Mouse (Mus musculus) spleen, postnatal 36 days (tissue): ENCODE measurements around the gene Lars2.
A peak's percentile ranks its signal among the peaks of the same experiment; 100 is the strongest.

Experiments
- DNase-seq, 2 experiments: peaks; one replicate each; pipeline ENCODE4 v3.0.0; 2022; ENCODE audit warnings: low spot score in 2 of 2, mixed read lengths in 1 of 2

Lars2 gene

DNA sequence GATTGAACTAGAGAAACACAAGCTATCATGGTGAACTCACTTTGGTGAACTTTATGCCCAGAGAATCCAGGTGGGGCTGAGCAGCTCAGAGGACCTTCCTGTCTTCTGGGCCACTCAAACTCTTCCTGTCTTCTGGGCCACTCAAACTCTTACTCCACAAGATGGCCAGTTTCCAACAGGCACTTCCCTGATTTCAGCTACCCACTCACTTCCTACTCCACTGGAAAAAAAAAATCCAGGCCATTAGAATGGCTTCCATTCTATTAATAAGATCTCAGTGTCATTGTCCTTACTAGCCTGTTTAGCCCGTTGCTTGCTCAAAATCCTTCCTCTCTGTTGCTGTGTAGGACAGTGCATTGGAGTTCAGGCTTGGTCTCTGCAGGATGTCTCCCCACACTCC, 108.8 kb downstream of the Lars2 start:
- DNase-seq = no peak

DNA sequence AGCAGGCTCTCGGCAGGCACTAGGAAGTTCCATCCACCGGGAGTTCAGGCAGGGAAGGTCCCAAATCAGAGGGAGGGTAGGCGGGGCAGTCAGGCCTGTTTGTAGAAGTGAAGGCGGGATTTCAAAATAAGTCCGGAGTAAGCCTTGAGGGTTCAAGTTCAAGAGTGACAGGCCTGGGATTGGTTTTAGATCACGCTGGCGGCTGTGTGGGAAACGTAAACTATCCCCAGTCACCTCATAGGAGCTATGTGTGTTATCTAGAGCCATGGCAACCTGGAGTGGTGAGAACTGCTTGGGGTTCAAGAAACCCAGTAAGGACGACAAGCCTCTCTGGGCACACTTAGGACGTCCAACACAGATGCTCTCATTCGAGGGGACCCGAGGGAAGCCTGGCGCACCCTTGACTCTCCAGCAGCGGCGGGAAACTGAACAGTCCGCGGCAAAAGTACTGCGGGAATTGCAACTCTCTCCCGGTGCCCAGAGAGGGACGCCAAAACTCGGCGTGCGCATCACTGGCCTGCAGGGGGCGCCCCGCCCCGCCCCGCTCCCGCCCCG, 111.4 kb downstream of the Lars2 start:
- DNase-seq = peak in 1 of 2 experiments; percentile 48

DNA sequence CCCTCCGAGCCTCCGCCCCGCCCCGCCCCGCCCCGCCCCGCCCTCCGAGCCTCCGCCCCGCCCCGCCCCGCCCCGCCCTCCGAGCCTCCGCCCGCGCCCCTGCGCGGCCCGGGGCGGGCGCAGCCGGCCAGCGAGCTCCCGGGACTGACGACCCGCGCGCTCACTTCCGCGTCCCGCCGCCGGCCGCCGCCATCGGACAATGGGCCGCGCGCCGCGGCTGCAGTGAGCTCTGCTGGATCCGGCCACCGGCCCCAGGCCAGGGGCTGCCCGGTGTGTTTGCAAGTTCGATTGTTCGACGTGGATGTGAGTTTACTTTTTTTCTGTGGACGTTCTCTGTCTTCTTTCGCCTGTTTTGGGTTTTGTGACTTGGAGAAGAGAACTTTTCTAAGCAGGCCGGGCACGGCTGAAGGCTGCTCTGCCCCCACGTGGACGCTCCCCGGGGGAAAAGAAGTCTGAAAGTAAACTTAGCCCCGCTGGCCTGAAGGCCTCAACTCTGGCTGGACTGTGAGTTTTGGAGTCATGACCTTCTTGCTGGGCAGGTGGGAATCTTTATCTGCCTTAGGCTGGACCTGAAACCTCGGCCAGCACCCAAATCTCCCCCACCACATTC, 112.0 kb downstream of the Lars2 start, which contains the start of gene Limd1:
Limd1 (plus strand) TSS at position 121 of the 610 bp plus-strand sequence.
- DNase-seq = peak; percentile 68 to 75

DNA sequence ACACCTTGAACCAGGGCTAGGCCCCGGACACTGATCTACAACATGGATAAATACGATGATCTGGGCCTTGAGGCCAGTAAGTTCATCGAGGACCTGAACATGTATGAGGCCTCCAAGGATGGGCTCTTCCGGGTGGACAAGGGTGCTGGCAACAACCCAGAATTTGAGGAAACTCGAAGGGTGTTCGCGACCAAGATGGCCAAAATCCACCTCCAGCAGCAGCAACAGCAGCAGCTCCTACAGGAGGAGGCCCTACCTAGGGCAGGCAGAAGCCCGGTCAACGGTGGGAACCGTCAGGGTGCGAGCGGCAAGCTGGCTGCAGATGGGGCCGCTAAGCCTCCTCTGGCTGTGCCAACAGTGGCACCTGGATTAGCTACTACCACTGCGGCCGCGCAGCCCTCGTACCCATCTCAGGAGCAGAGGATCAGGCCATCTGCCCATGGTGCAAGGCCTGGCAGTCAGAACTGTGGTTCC, 112.5 kb downstream of the Lars2 start:
- peak in 1 of 2 experiments; percentile 20 for DNase-seq

DNA sequence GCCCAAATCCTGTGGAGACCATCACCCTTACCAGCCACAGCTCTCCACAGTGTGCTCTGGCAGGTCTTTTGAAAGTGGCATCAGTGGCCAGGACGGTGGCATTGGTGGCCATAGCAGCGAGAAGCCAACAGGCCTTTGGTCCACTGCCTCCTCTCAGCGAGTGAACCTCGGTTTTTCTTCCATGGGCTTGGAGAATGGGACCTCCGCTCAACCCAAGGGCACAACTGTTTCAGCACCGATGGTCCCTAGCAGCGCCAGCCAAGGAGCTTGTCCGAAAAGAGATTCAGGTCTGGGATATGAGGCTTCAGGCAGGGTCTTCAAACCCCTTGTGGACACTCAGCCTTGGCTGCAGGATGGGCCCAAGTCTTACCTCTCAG, 113.1 kb downstream of the Lars2 start:
- no peak for DNase-seq

DNA sequence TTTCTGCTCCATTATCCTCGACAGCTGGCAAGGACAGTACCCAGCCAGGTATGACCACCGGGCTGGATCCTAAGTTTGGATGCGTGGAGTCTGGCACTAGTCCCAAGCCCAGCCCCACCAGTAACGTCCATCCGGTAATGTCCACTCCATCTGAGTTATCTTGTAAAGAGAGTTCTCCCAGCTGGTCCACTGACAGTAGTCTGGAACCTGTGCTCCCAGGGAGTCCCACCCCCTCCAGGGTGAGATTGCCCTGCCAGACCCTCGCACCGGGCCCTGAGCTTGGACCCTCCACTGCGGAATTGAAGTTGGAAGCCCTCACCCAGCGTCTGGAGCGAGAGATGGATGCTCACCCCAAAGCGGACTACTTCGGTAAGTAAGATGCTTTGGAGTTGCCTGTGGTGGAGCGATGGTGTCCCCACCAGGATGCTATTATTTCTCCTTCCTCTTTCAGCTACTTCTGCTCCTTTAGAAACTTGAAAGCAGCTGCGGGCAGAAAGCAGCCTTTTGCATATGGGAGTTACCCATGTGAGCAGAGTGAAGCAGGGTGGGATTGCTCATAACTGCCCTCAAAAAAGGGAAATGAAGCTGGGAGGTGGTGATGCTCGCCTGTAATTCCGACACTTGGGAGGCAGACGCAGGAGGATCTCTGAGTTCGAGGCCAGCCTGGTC, 113.7 kb downstream of the Lars2 start:
- peak; percentile 84 to 86 for DNase-seq

DNA sequence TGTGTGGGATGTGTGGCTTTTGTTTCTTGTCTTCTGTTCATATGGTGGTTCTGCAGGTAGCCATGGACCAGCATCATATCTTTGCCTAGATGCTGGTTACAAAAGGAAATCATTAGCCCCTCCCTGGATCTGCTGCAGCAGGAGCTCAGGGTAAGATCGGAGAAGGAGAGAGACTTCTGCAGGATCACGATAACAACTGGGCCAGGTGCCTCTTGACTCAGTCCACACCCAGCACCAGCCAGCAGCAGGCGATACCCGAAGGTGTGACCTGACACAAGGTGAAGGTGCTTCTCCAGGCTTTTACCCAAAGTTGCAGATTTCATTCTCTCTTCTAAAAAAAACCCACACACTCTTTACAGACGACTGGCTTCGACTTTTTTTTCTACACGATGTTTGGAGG, 114.4 kb downstream of the Lars2 start:
- DNase-seq = peak; percentile 50 to 72

DNA sequence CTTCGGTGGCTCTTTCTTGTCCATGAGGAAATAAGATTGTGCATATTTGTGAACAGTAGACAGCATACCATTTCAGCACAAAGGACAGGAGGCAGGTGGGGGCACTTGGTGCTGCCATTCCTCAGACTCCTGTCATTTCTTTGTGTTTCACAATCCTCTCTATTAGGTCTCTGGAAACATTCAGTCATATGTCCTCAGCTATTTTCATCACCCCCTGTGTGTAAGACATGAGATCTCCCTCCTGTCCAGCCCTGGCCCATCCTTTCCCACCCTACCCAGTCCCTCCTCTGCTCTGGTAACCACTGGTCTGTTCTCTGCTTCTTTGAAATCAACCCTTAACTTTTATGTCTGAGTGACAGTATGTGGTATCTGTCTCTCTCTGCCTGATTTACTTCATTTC, 116.9 kb downstream of the Lars2 start:
- no peak for DNase-seq

DNA sequence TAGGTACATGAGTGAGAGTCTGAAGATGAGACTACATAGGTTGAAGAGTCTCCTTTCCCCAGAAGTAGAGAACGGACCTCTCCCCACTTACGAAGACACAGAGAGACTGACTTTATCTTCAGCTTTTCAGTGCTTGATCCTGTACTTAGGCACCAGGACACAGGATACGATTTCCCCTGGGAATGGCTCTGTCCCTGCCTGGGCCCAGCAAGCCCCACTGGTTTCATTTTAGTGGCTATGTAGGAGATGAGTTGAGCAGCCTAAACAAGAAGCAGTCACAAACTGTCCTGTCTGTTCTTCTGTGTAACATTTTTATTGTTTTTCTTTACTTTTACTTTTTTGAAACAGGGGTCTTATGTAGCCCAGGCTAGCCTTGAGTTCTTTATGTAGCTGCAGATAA, 118.1 kb downstream of the Lars2 start:
- no peak for DNase-seq

DNA sequence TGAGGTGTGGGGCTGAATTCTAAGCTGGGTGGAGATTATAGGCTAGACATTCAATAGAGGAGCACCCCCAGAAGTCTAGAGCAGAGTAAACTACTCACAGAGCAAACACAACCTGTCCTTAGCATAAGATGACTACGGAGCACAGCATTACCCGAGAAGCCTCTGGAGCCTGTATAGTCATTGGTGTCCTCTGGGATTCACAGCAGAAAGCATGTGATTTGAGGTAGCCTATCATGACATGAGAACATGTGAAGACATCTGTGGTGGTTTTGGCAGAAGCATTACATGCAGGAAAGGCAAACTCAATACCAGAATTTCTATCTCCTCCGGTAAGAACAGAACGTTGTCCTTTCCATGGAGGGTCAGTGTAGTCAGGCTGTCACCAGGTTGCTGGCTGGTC, 118.8 kb downstream of the Lars2 start:
- no peak for DNase-seq

DNA sequence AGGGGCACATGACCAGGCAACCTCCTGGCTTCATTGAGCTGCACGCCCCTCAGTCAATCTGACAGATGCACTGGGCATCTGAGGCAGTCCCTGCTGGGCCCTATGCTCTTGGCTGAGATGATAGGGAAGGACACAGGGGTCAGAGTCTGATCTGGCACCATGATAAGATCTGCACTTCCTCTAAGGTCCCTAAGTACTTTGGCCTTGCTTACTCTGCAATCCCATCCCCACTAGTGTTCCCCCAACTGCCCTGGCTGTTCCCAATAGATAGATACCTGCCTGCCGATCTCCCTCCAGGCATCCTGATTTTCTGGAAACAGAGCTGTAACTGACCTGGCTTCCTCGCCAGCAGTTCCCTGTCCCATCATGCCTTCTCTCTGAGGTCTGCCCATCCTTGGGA, 119.9 kb downstream of the Lars2 start:
- DNase-seq = no peak

DNA sequence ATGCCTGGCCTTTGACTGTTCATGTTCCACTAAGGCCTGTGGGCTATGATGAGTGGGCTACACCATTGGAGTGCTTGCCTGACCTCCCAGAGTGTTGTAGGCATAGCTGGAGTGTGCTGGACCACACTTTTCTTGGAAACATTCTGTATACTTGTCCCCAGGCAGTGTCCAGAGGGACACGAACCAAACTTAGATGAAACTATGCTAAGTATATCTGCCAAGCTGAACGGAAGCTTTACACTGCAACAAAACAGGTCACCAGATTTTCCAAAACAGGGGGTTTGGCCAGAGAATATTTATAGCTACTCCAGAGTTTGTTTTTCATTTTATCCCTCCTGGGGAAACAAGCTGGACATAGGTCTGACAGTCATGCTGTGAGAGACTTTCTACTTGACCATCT, 122.3 kb downstream of the Lars2 start:
- DNase-seq = no peak

DNA sequence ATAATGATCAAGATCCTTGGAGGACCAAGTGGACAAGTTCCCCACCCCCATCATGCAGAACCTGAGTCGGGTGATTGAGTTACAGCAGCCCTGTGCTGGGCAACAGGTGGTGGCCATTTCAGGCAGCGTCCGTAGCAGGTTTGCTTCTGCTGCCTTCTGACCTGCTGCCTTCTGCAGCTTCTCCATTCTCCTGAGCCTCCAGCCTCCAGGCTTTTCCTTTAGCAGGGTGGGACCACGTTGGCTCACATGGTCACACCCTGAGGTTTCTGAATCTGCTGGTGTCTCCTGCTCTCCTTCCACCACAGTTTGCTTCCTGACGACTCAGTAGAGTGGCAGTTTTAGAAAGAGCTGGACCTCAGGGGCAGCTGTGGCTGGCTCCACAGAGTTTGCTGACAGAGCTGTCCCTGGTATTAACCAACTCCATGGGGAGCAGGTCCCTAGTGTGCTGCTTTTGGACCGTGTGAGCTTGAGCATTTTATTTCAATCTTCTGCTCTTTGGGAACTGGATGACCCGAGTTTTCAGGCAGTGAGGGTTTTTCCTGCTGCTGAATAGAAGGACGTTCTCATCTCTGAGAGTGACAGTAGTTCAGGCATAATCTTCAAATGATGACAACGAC, 123.1 kb downstream of the Lars2 start:
- DNase-seq = no peak

DNA sequence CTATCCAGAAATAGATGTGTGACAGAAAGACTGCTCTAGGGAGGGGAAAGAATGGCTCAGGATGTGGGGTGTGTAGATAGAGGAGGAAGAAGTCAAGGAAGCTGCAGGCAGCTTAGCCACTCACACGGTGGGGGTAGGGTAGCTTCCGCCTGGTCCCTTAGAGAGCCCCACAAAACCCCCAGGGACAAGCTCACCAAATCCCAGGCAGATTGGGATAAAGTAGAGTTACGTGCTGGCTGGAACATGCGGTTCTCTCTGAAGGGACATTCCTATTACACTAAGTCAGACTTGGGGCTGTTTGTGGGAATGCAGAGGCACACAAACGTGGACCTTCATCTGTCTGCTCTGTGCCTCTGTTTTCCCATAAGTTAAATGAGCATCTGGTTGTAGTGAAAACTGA, 124.2 kb downstream of the Lars2 start:
- DNase-seq = no peak

DNA sequence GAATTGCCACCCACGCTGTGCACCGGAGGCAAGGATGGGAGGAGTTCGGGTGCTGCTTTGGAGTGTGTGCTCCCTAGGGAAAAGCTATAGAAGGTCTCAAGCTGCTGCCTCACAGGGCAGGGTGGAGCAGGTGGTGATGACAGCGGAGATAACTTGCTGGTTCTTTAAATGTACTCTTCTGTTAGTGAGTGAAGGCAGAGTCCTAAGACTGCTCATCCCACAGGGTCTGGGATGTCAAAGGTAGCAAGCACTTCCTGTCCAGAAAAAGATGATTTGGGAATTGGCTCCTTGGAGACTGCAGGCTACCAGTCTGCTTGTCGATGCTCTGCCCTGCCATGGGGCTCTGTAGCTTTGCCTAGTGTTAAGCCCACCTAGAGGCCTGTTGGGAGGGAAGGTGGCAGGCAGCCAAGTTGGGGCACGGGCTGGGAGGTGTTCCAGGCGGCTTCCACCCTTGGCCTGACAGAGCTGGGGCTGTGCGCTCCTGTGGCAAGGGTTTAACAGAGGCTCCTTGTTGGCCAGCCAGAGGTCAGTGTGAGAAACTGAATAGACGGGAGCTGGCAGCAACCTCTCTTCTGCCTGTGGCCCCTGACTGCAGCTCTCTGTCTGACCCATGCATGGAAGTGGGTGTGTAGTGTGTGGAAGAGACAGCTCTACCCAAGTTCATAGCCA, 125.3 kb downstream of the Lars2 start:
- DNase-seq = no peak

DNA sequence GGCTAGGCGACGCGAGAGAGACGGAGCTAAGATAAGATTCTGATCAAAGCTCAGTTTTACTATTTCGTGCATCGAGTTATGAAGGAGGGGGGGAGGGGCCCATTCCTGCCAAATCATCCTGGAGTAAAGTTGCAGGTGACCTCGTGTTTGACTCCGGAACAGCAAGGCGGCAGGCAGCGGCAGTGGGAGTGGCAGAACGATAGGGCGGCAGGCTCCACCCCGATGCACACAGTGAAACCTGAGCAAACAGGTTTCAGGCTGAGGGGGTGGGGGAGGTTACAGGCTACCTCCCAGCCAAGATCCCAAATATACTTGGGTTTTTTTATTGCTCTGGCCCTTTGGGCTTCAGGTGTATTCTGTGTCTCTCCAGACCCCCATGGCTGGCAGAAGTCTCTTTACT, 129.9 kb downstream of the Lars2 start:
- DNase-seq = no peak

DNA sequence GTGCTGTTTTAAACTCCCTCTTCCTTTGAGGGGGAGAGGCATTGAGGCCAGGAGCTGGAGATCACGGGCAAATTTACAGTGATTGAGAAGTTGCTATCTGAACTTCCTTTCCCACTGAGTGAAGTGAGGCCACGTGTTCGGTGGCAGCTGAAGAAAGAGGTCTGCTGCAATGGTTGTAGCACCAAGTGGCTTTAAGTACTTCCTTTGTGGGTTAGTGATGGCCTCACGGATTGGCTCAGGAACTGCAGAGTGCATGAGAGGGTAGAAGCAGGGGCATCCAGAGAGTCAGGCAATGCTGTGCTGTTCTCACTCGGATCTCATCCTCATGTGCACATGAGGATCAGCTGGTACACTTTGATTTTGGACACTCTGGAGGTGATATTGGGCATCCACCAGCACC, 131.2 kb downstream of the Lars2 start:
- peak; percentile 35 to 39 for DNase-seq

DNA sequence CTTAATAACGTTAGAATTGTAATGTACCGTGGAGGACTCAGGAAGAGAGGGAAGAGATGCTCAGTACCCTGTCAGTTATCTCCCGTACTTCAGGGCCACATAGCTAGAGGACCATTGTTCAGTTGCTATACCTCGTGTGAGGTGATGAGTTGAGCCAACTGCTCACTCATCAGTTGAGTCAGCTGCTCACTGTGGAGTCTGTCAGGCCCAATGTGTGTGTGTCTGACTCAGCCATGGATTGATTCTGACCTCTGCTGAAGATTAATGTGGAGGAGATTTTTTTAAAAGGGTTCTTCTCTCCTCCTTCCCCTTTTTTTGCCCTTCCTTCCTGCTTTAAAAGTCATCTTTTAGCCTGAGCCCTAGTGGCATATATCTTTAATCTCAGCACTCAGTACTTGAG, 133.8 kb downstream of the Lars2 start:
- DNase-seq = no peak

DNA sequence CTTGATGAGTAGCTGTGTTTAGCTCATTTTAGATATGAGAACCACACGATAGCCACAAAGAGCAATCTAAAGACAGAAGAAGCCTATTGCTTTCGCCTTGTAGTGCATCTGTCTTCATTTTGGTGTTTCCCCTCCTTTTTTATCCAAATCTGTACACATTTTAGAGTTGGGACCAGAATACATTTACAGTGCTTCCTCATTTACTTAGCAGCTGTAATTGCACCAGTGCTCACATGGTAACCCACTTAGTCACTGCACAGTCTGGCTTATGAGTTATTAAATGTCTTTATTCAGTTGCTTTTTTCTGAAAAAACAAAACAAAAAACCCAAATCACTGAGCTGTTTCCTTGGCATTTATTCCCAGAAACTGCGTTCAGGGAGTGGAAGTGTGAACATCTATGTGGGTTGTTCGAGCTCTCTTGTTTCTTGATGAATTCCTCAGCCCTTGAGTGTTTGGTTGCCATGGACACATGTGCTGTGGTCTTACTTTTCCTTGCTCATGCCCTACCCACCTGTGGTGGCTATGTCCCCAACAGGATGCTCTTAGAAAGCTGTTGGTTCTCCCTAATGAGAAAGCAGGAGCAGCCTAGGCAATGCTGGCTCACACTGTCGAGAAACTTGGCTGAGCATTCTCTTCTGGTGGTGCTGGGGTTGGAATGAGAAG, 136.6 kb downstream of the Lars2 start:
- no peak for DNase-seq

DNA sequence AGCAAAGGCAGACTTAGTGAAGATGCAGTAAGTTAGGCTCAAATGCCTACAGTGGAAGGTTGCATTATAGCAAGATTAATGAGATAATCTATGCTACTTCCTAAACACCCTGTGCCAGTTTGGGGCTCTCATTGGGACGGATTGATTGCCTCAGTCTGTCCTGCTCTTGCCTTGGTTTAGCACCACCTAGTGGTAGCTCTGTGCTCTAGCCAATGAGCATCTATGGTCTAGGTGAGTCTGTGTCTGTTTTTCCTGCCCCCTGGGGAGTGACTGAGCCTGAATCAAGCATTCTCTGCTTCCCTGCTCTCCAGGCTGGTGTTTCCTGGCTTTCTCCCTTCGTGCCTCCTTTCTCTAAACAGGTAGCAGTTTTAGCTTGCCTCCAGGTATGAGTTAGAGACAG, 137.6 kb downstream of the Lars2 start:
- peak; percentile 68 to 73 for DNase-seq

DNA sequence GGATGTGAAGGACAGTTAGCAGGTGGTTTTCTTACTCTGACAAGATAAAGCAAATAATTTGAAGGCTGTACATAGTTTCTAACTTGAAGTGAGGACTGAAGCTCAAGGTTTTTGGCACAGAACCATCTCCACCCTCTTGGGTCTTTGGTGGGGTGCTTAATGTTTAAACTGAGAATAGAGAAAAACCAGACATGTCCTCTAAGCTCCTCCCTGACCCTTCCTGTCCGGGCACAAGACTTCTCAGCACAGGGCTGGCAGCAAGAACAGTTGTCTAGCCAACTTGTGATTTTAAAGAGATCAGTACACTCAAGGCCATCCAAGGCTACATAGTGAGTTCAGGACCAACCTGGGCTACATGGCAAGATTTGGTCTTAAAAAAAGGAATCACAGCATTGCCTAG, 138.9 kb downstream of the Lars2 start:
- no peak for DNase-seq
